Mouse (Mus musculus): Measurements from ENCODE around the gene Thada.

GRCm38 (mm10) chr17:84228223-84228622 is 237.8 kb downstream of the Thada start:
- no peak for TF ChIP-seq GATA1 (IDR thresholded peaks at IDR 0.05; ENCODE audit: borderline replicate concordance, low read length)
- no peak for TF ChIP-seq FLI1 (IDR thresholded peaks at IDR 0.05; ENCODE audit: low read length)
